Mouse (Mus musculus) MEL-GATA-1-ER (cell line): ENCODE results near the gene Ppid.

ENCODE experiments used
- DNase-seq: peaks from one replicate; pipeline ENCODE4 v3.0.0-alpha.2; 2012; ENCODE audit warnings: low read depth; ENCODE audit errors: extremely low read depth

Gene Ppid

GRCm38 (mm10) chr3:79590863-79591792 is at the start of gene Ppid:
Ppid (plus strand) TSS chr3:79591342.
- peak; percentile 86 for DNase-seq

GRCm38 (mm10) chr3:79542585-79542984 is 48.6 kb upstream of the Ppid start:
- DNase-seq = no peak

- DNase-seq = no peak
Observed at GRCm38 (mm10) chr3:79548681-79549437, 42.3 kb upstream of the Ppid start.

GRCm38 (mm10) chr3:79549751-79550393 is 41.3 kb upstream of the Ppid start:
- no peak for DNase-seq

GRCm38 (mm10) chr3:79551826-79552552 is 39.2 kb upstream of the Ppid start:
- no peak for DNase-seq

- DNase-seq = no peak
Observed at GRCm38 (mm10) chr3:79553779-79554178, 37.4 kb upstream of the Ppid start.

- no peak for DNase-seq
Observed at GRCm38 (mm10) chr3:79555061-79555460, 36.1 kb upstream of the Ppid start.

- DNase-seq = no peak
Observed at GRCm38 (mm10) chr3:79559021-79559772, 31.9 kb upstream of the Ppid start.

GRCm38 (mm10) chr3:79559773-79560045 is 31.4 kb upstream of the Ppid start:
- no peak for DNase-seq

- DNase-seq = no peak
Observed at GRCm38 (mm10) chr3:79560555-79560954, 30.6 kb upstream of the Ppid start.

- no peak for DNase-seq
Observed at GRCm38 (mm10) chr3:79561784-79562715, 29.1 kb upstream of the Ppid start.

- no peak for DNase-seq
Observed at GRCm38 (mm10) chr3:79563511-79563910, 27.6 kb upstream of the Ppid start.

- DNase-seq = no peak
Observed at GRCm38 (mm10) chr3:79564875-79565606, 26.1 kb upstream of the Ppid start.

GRCm38 (mm10) chr3:79566716-79567691 is 24.1 kb upstream of the Ppid start:
- peak; percentile 24 for DNase-seq

- peak; percentile 92 for DNase-seq
Observed at GRCm38 (mm10) chr3:79567703-79568362, 23.3 kb upstream of the Ppid start, which contains the start of gene Fnip2. Fnip2 (minus strand) TSS chr3:79567796.

- DNase-seq = no peak
Observed at GRCm38 (mm10) chr3:79568629-79569350, 22.4 kb upstream of the Ppid start.

- DNase-seq = no peak
Observed at GRCm38 (mm10) chr3:79569351-79569681, 21.8 kb upstream of the Ppid start.
